Mouse (Mus musculus): ENCODE measurements at regions not wholly inside any gene's neighbourhood (a gene's known extent, or its start where the extent isn't known, plus 50 kb on each side); places are given as distances from the start of the nearest gene placed in this dataset.
A peak's percentile ranks its signal among the peaks of the same experiment; 100 is the strongest.

GRCm38 (mm10) chr13:101902213-101902612, 134.2 kb upstream of the Pik3r1 start:
- whole genome bisulfite sequencing: 61% methylated on average over 7 of the region's 7 CpGs
- H3K4me1 ChIP-seq (replicated peaks; ENCODE audit: control insufficient read depth, insufficient read depth, low read length): no peaks in the 10 kb centered on the region
- ATAC-seq (ENCODE audit: low FRiP score) (no peak), DNase-seq (ENCODE audit: low spot score) (no peak)
- no peak overlapping the region for H3K4me2 ChIP-seq (replicated peaks)
- H3K27ac ChIP-seq: no peak overlapping the region
- H3K27me3 ChIP-seq (ENCODE audit: control insufficient read depth, insufficient read depth, low read length): no peaks in the 10 kb centered on the region
- H3K9ac ChIP-seq: no peak overlapping the region
- H3K9me3 ChIP-seq (ENCODE audit: control insufficient read depth, low read length): no peaks in the 10 kb centered on the region
- no peaks in the 10 kb centered on the region for H3K36me3 ChIP-seq (replicated peaks; ENCODE audit: control insufficient read depth, insufficient read depth)
- H3K4me3 ChIP-seq (replicated peaks; ENCODE audit: low read length): no peak overlapping the region

DNA sequence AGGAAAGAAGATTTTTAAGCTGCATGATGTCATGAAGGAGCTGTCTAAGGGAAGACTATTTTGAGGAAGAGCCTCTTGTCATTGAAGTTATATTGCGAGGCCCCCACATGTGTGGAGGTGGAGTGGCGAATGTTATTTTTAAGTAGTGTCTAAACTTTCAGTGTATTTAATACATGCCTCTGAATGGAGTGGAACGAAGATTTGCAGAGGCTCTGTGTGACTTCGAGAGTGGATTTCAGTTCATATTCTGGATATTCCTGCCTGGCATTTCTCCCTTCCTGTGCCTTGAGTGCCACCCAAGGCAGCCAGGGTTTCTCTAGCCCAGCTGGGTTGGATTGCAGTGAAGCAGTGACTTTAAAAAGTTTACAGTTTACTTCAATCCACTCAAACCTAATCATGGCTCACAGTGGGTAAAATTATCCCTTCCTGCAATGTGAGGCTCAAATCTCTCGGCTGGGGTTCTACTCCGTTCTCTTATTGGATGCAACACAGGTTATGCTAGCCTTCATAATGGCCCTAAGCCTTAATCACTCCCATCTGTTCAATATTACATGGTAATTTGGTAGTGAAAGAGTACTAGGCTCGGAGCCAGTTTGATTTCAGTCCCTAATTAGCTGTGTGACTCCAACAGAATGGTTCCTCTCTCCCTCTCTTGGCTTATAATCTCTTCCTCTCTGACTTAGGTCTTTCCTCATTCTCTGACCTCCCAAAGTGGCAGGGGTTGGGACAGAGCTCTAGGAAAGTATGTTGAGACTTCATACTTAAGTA, 138.1 kb upstream of the Pik3r1 start:
- Histone ChIP-seq H3K27ac (no peak overlapping the region), H3K9ac (no peak overlapping the region), H3K4me2 (replicated peaks) (no peak overlapping the region), H3K4me3 (replicated peaks; ENCODE audit: low read length) (no peak overlapping the region), H3K36me3 (replicated peaks; ENCODE audit: control insufficient read depth, insufficient read depth) (no peaks in the 10 kb centered on the region), H3K9me3 (ENCODE audit: control insufficient read depth, low read length) (no peaks in the 10 kb centered on the region), H3K27me3 (ENCODE audit: control insufficient read depth, insufficient read depth, low read length) (no peaks in the 10 kb centered on the region), H3K4me1 (replicated peaks; ENCODE audit: control insufficient read depth, insufficient read depth, low read length) (no peaks in the 10 kb centered on the region)
- peak; percentile 72 for ATAC-seq (ENCODE audit: low FRiP score)
- DNase-seq (ENCODE audit: low spot score): peak; percentile 54
- 67% methylated on average over 7 of the region's 7 CpGs for WGBS

DNA sequence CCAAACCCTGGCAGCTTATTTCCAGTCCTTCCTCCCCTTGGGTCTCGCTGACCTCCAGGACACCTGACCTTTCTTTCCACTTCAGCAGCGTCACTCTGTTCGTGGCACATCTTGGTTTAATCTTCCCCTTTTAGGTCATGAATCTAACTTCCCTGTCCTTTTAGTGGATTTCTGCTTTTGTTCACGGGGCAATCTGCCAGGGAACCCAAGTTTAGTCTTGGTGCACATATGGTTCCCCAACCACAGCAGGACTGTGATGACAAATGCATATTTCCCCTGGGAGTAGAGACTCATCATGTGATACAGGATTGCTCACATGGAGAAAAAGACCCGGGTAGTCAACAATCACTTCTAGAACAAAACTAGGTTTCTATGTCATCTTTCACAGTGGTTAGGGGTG, 141.0 kb upstream of the Pik3r1 start:
- Histone ChIP-seq H3K27ac (no peak overlapping the region), H3K9me3 (ENCODE audit: control insufficient read depth, low read length) (no peaks in the 10 kb centered on the region), H3K27me3 (ENCODE audit: control insufficient read depth, insufficient read depth, low read length) (no peaks in the 10 kb centered on the region), H3K4me1 (replicated peaks; ENCODE audit: control insufficient read depth, insufficient read depth, low read length) (no peaks in the 10 kb centered on the region), H3K4me3 (replicated peaks; ENCODE audit: low read length) (no peak overlapping the region), H3K36me3 (replicated peaks; ENCODE audit: control insufficient read depth, insufficient read depth) (no peaks in the 10 kb centered on the region), H3K4me2 (replicated peaks) (no peak overlapping the region), H3K9ac (no peak overlapping the region)
- ATAC-seq (ENCODE audit: low FRiP score): no peak
- WGBS: 81% methylated on average over 5 of the region's 5 CpGs
- DNase-seq (ENCODE audit: low spot score): no peak

DNA sequence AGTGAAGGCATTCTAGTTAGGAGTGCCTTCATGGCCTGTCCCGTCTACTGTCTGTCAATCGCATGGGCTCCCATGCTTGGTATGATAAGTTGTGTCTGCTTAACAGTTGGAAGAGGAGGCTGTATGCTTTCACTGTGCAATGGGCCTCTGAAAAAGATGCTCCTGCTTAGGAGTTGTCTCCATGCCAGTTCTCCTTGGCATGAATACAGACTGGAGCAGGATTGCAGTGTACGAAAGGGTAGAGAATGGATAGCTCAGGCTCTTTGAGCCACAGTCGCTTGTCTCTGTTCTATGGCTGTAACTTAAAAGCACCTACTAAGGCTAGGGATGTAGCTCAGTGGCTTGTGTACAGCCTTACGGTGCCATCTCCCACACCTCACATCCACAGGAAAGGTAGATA, 142.7 kb upstream of the Pik3r1 start:
- no peaks in the 10 kb centered on the region for H3K27me3 ChIP-seq (ENCODE audit: control insufficient read depth, insufficient read depth, low read length)

DNA sequence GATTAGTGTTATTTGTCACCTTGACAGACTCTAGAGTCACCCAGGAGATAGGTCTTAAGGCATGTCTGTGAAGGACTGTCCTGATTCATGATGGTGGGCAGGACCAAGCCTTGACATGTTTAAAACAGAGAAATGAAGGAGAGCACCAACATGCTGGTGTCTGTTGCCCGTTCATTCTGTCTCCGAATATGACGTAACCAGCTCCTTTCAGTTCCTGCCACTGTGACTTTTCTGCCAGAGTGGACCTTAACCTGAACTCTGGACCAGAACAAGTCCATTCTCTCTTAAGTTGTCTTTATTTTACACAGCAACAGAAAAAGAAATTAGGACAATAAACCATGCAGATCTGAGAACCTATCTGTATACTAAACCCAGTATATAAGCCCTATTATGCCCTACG, 146.1 kb upstream of the Pik3r1 start:
- H3K4me3 ChIP-seq (replicated peaks; ENCODE audit: low read length): no peak overlapping the region
- 90% methylated on average over 4 of the region's 4 CpGs for WGBS
- DNase-seq (ENCODE audit: low spot score) (no peak), ATAC-seq (ENCODE audit: low FRiP score) (no peak)
- no peak overlapping the region for H3K27ac ChIP-seq
- H3K36me3 ChIP-seq (replicated peaks; ENCODE audit: control insufficient read depth, insufficient read depth): no peaks in the 10 kb centered on the region
- H3K9ac ChIP-seq: no peak overlapping the region
- H3K9me3 ChIP-seq (ENCODE audit: control insufficient read depth, low read length): no peaks in the 10 kb centered on the region
- H3K27me3 ChIP-seq (ENCODE audit: control insufficient read depth, insufficient read depth, low read length): no peaks in the 10 kb centered on the region
- no peaks in the 10 kb centered on the region for H3K4me1 ChIP-seq (replicated peaks; ENCODE audit: control insufficient read depth, insufficient read depth, low read length)
- H3K4me2 ChIP-seq (replicated peaks): no peak overlapping the region

More for the DNA sequence above, 142.7 kb upstream of the Pik3r1 start:
- Histone ChIP-seq H3K4me1 (replicated peaks; ENCODE audit: control insufficient read depth, insufficient read depth, low read length) (no peaks in the 10 kb centered on the region), H3K27ac (no peak overlapping the region), H3K4me3 (replicated peaks; ENCODE audit: low read length) (no peak overlapping the region), H3K9ac (no peak overlapping the region), H3K4me2 (replicated peaks) (no peak overlapping the region), H3K9me3 (ENCODE audit: control insufficient read depth, low read length) (no peaks in the 10 kb centered on the region), H3K36me3 (replicated peaks; ENCODE audit: control insufficient read depth, insufficient read depth) (no peaks in the 10 kb centered on the region)
- DNase-seq (ENCODE audit: low spot score): no peak
- no peak for ATAC-seq (ENCODE audit: low FRiP score)
- 90% methylated on average over 5 of the region's 5 CpGs for WGBS

- Histone ChIP-seq H3K4me2 (replicated peaks) (no peak overlapping the region), H3K4me1 (replicated peaks; ENCODE audit: control insufficient read depth, insufficient read depth, low read length) (no peaks in the 10 kb centered on the region), H3K9me3 (ENCODE audit: control insufficient read depth, low read length) (no peaks in the 10 kb centered on the region), H3K27me3 (ENCODE audit: control insufficient read depth, insufficient read depth, low read length) (no peaks in the 10 kb centered on the region), H3K4me3 (replicated peaks; ENCODE audit: low read length) (no peak overlapping the region), H3K27ac (no peak overlapping the region), H3K36me3 (replicated peaks; ENCODE audit: control insufficient read depth, insufficient read depth) (no peaks in the 10 kb centered on the region), H3K9ac (no peak overlapping the region)
- ATAC-seq (ENCODE audit: low FRiP score): peak; percentile 40; the same call in 1 of the 2 replicates
- 53% methylated on average over 5 of the region's 5 CpGs for WGBS
- DNase-seq (ENCODE audit: low spot score): no peak
These were observed 146.9 kb upstream of the Pik3r1 start for GRCm38 (mm10) chr13:101914691-101915541.

DNA sequence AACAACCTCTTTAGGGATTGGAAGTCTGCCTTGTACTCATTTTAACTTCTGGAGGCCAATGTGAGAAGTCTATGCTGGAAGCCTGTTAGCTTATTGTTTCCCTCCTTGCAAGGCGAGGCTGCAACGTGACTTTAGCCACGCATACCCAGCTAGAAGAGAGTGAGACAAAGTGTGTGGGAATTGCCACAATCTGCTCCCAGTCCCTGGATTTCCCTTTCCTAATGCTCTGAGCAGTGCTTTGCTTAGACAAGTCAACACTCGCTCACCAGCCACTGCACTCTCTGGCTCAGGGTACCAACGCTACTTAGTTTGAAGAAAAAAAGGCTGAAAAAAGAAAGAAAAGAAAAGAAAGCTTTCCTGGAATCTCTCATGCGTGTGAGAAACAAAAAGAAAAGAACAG, 147.5 kb upstream of the Pik3r1 start:
- Histone ChIP-seq H3K9me3 (ENCODE audit: control insufficient read depth, low read length) (no peaks in the 10 kb centered on the region), H3K36me3 (replicated peaks; ENCODE audit: control insufficient read depth, insufficient read depth) (no peaks in the 10 kb centered on the region), H3K4me3 (replicated peaks; ENCODE audit: low read length) (no peak overlapping the region), H3K4me1 (replicated peaks; ENCODE audit: control insufficient read depth, insufficient read depth, low read length) (no peaks in the 10 kb centered on the region), H3K27ac (no peak overlapping the region), H3K27me3 (ENCODE audit: control insufficient read depth, insufficient read depth, low read length) (no peaks in the 10 kb centered on the region), H3K4me2 (replicated peaks) (no peak overlapping the region), H3K9ac (no peak overlapping the region)
- DNase-seq (ENCODE audit: low spot score): no peak
- ATAC-seq (ENCODE audit: low FRiP score): no peak
- 58% methylated on average over 6 of the region's 6 CpGs for WGBS

DNA sequence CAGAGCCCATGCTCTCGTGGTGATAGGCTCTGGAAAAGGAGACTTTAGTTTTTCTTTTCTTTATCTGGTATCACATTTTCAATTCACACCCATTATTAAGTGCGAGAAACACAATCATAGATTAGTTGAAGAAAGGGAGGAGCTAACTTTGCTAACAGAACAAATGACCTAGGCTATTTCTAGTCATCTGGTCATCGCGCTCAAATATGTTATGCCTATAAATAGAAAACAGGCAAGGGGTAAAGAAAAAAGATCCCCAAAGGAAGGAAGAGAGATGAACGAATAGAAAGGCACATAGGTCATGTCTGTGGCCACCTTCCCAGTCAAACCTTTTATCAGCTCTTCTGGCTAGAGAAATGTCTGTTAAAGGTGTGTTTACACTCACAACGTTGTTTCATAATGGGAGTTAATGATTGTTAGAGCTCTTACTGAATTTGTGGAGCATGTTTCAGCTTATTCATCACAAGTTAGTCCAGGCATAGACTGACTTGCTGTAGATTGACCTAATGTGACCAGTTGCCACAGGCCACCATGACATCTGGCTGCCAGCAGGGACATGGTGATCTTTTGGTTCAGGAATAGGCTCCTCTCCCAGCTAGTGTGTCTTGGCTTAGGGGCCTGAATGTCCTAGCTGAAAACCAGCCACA, 148.1 kb upstream of the Pik3r1 start:
- Histone ChIP-seq H3K27me3 (ENCODE audit: control insufficient read depth, insufficient read depth, low read length) (no peaks in the 10 kb centered on the region), H3K4me3 (replicated peaks; ENCODE audit: low read length) (no peak overlapping the region), H3K27ac (no peak overlapping the region), H3K36me3 (replicated peaks; ENCODE audit: control insufficient read depth, insufficient read depth) (no peaks in the 10 kb centered on the region), H3K9ac (no peak overlapping the region), H3K4me2 (replicated peaks) (no peak overlapping the region), H3K4me1 (replicated peaks; ENCODE audit: control insufficient read depth, insufficient read depth, low read length) (no peaks in the 10 kb centered on the region), H3K9me3 (ENCODE audit: control insufficient read depth, low read length) (no peaks in the 10 kb centered on the region)
- no peak for ATAC-seq (ENCODE audit: low FRiP score)
- DNase-seq (ENCODE audit: low spot score): no peak
- WGBS: 69% methylated on average over 6 of the region's 6 CpGs

DNA sequence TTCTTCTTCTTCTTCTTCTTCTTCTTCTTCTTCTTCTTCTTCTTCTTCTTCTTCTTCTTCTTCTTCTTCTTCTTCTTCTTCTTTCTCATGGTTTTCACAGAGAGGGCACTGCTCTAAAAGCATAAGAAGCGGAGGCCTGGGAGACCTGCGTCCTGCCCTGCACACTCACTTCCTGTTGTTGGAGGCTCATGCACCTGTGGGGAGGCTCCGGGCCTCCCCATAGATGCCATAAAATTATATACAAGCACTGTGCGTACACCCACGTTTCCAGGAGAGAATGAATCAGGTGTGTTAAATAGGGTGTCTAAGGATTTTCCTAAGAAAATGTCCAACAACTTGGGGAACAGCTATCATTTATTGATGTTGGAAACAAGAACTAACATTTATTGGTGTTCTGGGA, 148.9 kb upstream of the Pik3r1 start:
- H3K4me3 ChIP-seq (replicated peaks; ENCODE audit: low read length): no peak overlapping the region
- H3K9me3 ChIP-seq (ENCODE audit: control insufficient read depth, low read length): no peaks in the 10 kb centered on the region
- H3K27me3 ChIP-seq (ENCODE audit: control insufficient read depth, insufficient read depth, low read length): no peaks in the 10 kb centered on the region
- no peak for ATAC-seq (ENCODE audit: low FRiP score)
- H3K4me1 ChIP-seq (replicated peaks; ENCODE audit: control insufficient read depth, insufficient read depth, low read length): no peaks in the 10 kb centered on the region
- no peak overlapping the region for H3K9ac ChIP-seq
- H3K36me3 ChIP-seq (replicated peaks; ENCODE audit: control insufficient read depth, insufficient read depth): no peaks in the 10 kb centered on the region
- no peak for DNase-seq (ENCODE audit: low spot score)
- H3K27ac ChIP-seq: no peak overlapping the region
- WGBS: 92% methylated on average over 5 of the region's 5 CpGs
- no peak overlapping the region for H3K4me2 ChIP-seq (replicated peaks)

Data from hindbrain, embryonic 14.5 days (tissue).